Mouse (Mus musculus) right cerebral cortex, postnatal 36 days (tissue): Measurements from ENCODE around the gene Cpne6.

ENCODE experiments used
- DNase-seq, 2 experiments: peaks; one replicate each; pipeline ENCODE4 v3.0.0; 2022; ENCODE audit warnings: low spot score in 2 of 2, mixed read lengths in 1 of 2

Cpne6 gene

GRCm38 (mm10) chr14:55510125-55510731 is at the start of gene Cpne6:
Gene Cpne6, plus strand, starts transcription at chr14:55510445.
- peak; percentile 61 to 68 for DNase-seq

DNA sequence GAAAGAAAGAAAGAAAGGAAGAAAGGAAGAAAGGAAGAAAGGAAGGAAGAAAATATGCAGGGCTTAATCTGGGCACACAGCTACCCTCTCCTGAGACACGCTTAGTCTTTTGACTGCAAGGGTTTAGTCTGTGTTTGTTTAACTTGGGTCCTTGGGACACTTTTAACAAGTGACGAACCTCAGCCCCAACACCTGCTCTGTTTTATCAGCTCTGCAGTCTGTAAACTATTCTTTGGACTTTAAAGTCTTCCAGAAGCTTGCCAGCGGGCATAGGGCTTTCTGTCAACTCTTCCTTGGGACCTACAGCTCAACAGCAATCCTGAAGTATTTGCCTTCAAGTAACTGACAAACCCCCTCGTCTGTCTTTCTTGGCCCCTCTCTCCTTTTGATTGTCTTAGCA is 48.5 kb upstream of the Cpne6 start:
- no peak for DNase-seq

DNA sequence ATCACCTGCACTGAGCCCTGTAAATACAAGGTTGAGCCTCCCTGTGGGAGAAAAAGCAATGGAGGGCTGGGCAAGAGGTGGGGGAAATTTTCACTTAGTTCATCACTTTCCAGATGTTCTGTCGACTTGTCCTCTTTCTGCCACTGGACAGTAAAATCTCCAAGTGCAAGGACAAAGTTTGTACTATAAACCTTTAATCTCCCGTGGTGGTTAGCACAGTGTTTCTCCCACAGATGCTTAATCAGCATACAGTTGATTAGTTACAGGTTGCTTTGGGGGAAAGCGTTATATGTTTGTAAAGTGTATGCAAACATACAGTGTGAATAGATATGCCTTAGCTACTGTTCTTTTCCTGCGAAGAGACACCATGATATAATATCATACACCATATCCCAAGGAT is 43.8 kb upstream of the Cpne6 start:
- DNase-seq, result no peak

GRCm38 (mm10) chr14:55467108-55467507 is 43.1 kb upstream of the Cpne6 start:
- no peak for DNase-seq

DNA sequence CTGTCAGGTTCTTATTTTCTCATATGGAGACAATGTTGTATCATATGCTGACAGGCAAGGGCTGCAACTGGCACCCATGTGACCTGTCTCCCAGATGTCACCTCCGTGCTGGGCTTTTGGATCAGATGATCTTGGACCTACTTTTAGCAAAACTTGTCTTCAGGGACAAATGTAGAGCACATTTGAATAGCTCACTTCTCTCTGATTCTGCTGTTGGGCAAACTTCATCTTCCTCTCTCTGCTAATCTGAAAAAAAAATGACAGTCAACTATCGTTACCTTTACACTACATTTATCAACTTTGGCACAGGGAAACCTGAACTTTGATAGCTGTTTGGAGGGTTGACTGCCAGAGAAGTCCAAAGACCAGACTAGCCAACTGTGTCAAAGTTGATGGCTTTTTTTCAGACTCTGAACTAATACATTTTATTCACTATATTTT is 41.9 kb upstream of the Cpne6 start:
- DNase-seq, result no peak

- DNase-seq, result no peak
Measured at GRCm38 (mm10) chr14:55469041-55469440, 41.2 kb upstream of the Cpne6 start.

DNA sequence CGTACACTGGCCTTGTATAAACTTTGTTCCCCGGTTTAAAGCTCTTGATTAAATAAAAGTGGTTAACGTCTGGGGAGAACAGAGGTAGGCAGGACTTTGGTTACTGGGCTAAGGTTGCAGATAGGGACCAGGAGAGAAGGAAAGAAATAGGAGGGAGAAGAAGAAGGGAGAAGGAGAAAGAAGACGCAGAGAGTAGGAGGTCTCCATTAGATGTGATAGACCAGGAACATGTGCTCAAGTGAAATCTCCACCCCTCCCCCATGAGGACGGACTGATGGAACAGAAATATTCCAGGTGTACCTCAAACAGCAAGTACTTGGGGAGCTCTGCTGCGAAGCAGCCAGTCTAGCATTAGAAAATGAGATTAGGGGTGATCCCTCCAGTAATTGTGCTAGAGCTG is 40.4 kb upstream of the Cpne6 start:
- no peak for DNase-seq

DNA sequence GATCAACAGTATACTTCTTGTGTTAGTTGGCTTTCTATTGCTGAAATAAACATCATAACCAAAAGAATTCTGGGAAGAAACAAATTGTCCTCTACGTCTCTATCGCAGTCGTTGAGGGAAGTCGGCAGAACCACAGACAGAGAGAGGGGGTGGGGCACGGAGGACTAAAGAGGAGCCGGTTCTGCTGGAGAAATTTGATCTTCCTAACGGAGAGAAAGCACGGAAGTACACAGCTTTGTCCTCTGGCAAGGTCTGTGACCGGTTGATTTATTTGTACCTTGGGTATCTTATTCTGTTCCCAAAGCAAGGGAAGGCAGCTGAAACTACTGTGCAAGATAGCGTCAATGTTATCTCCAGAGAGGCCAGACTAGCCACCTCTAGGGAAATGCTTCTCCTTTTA is 39.4 kb upstream of the Cpne6 start:
- DNase-seq, result no peak

DNA sequence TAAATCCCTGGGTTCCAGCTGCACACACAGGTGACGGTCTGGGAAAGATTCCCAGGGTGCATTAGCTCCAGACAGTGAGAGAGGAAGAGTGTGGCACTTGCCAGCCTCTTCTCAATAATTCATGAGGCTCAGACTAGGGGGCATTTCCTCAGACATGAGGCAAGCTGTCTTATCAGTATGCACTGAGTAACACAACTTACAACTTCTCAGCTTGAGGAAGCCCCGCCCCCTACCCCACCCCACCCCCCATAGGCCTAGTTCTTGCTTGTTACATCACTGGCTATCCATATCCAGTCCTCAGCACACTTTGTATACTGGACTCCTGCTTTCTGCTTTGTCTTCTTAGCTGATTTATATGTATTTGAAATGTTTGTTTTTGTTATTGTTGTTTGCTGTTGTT is 34.6 kb upstream of the Cpne6 start:
- no peak for DNase-seq

GRCm38 (mm10) chr14:55477421-55477820 is 32.8 kb upstream of the Cpne6 start:
- no peak for DNase-seq

DNA sequence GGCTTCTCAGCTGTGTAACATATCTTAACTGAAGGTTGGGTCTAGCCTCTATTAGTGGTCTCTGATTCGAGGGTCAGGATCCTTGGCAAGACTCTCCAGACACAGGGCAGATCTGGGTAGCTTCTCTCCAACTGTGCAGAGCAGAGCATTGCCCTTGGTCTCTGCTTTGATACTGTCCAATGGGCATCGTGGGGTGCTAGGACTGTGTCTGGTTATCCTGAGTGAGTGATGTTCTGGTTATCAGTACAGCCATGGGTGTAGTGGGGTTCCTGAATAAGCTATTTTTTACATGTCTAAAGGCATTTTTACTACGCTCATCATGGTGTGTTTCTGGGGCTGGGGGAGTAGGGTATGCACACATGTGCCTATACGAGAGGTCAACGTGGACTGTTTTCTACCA is 32.4 kb upstream of the Cpne6 start:
- DNase-seq, result no peak

DNA sequence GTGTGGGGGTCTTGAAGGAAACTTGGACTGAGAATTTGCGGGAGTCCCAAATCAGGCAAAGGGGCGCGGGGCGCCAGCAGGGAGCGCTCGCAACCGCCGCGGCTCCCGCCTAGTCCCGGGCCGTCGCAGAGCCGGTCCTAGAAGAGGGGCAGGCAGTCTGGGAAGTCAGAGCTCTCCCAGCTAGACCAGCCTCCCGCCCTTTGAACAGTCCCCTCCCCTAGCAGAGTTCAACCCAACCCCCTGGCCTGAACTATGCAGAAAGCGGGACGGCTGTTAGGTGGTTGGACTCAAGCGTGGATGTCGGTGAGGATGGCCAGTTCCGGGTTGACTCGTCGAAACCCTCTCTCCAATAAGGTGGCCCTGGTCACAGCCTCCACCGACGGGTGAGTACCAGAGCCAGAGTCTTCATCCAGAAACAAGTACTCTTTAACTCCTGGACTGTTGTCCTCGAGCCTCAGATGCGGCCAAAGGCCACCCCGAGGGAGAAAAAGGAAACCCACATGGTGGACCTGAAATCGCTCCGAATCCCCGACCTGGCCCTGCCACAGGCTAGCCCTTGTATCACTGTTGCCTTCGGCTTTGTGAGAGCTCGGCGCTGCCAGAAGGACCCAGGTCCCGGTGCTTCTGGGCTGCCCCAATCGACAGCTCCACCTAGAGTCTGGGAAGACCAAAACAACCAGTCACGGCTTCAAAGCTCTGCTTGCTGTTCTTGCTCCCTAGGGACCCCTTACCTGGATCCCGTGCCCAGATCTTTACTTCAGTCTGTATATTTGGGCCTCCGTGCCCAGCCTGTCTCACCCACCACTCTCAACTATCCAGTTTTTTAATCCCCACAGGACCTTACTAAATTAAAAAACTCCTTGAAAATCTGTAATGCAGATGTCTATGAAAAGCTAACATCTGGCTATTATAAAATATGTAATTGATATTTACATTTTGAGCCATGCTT is 31.3 kb upstream of the Cpne6 start, which contains the start of gene Dhrs4:
Gene Dhrs4, plus strand, starts transcription at position 108 of the 949 bp plus-strand sequence.
- peak; percentile 63 to 69 for DNase-seq

- no peak for DNase-seq
Measured at GRCm38 (mm10) chr14:55479629-55480028, 30.6 kb upstream of the Cpne6 start.

DNA sequence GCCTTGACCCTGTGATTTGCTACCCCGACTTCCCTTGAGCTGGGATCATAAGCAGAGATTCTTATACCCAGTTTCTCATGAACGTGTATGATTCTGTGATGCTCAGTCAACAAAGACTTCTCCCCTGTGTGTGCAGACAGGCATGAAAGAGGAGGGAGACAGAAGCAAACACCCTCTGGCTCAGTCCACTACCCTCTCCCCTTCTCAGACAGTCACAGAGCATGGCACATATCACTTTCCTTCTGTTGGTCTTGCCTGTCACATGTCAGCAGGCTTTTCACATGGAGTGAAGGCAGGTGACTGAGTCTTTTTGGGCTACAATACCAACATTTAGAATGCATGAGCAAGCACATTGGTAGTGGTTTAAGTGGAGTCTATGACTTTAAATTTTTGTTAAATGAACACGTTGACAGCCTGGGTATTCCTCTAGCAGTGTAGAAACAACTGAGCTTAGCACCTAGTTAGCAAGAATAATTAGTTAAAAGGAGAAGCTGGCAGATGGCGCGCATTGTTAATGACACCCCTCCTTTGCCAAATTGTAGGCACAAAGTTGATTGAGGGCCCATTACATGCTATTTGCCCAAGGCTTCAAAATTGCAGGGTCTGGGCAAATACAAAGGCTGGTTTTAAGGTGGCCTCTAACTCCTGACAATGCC is 25.7 kb upstream of the Cpne6 start:
- DNase-seq, result no peak

GRCm38 (mm10) chr14:55486836-55487235 is 23.4 kb upstream of the Cpne6 start:
- DNase-seq, result no peak

DNA sequence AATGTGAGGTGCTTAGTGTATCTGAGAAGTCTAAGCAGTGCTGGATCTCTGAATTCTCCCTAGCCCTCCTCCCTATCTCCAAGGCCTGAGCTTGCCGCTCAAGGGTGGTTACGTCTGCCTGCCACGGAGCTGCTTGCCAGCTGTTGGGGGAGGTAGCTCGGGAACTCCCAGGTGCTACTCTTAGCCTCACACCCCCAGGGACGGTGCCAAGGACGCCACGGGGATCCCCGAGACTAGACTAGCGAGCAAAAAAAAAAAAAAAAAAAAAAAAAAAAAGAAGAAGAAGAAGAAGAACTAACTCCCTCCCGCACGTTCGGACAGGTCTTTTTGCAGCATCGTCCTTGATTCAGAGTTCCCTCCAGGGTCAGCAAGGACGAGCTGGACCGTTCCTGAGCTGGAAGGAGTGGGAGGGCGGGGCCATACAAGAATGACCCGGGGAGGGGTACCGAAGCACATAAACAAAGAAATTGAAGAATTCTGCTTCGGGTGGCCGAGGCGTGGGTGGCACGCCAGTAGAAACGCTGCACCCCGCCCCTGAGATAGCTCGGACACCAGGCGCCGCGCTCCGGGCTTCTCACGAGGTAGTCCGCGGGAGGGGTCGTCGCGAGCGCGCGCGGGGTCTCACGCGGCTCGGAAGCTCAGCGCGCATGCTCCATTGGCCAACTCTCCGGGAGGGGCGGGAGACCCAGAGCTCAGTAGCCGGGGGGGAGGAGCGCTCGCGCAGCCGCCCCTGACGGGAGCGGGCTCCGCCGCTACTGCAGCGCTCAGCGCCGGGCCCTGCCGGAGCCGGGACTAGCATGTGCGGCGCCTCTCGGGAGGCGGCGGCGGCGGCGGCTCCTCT is 19.7 kb upstream of the Cpne6 start, which contains the start of gene Carmil3:
Gene Carmil3, plus strand, starts transcription at position 291 of the 841 bp plus-strand sequence.
- DNase-seq, result peak; percentile 81

- no peak for DNase-seq
Measured at GRCm38 (mm10) chr14:55491291-55491833, 18.9 kb upstream of the Cpne6 start.

DNA sequence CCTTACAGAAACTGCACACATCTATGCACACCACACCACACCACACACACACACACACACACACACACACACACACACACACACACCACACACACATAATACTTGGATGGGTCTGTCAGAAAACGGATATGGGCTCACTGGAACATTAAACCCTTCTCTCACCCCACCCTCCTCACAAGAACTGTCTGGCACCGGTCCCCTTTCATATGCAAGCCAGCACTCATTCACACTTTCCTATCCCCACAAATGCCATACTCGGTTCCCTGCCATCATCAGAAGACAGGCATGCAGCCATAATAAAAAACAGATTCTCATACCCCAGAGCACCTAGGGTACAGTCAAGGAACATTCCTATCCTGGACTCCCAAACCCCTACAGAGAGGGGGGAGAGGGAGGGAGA is 18.1 kb upstream of the Cpne6 start:
- no peak for DNase-seq

DNA sequence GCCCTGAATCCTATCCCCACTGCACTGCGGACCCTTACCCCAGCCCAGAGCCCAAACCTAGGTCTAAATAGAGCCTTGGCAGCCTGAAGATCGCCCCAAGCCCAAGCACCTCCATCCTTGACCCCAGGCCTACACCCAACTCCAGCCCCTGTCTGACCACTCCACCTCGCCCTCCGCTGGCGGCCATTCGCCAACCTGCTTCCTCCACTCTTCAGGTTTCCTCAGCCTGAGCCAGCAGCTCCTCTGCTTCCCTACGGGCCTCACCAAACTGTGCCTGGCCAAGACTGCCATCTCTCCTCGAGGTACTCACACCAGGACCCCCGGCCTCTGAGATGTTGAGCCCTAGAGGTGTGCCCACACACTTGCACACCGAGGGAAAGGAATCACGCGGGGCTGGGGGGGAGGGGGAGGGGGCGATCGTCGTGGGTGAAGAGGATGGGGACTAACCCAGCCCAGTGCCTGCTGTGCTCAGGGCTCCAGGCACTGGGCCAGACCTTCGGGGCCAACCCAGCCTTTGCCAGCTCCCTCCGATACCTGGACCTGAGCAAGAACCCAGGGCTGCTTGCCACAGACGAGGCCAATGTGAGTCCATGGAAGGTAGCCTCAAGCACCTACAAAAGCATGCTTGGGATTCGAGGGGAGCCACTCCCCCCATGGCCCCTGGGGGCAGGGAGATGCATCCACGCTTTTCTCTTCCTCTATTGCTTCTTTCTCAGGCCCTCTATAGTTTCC is 14.6 kb upstream of the Cpne6 start:
- DNase-seq, result no peak

GRCm38 (mm10) chr14:55496761-55497448 is 13.3 kb upstream of the Cpne6 start:
- no peak for DNase-seq
